8 mouse cellular contexts compared by ENCODE assay signal in the genomic region with DNA sequence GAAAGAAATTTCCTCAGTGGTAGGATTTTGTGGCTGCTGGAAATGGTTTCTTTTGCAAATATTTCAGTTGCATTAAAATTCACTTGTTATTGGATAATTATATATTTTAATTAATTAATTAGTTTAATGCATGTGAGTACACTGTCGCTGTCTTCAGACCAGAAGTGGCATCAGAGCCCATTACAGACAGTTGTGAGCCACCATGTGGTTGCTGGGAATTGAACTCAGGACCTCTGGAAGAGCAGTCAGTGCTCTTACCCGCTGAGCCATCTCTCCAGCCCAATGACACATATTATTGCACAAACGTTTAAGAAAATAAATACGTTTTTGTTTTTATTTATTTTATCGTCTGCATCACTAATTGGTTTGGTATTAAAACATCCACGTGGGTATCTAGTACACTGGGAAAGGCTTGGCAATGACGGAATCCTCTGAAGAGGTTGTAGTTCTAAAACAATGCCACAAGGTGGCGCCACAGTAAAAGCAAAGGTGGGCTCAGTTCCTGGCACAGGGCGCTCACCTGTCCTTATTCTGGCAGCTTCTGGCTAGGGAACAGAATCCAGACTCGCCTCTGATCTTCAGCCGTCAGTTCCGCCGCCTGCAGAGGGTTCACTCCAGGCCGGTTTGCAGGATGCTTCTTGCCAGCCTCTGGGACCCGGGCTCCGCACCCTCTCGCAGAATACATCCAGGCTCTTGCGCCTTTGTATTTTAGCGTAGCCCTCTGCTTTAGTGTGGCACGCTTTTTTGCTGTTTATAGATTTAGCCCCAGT. TPM values are rescaled to one million over a fixed set of nuclear protein-coding genes. Genes with fewer than 3 reads are reported as not detected.
A peak's percentile ranks its signal among the peaks of the same experiment; 100 is the strongest.
DNase-seq lines count a peak whose midpoint lies in the region; ATAC-seq and TF ChIP-seq lines count a peak whose summit lies in the region.

No protein-coding gene starts in this region.

- DNase-seq in MN1 (ENCODE audit: low spot score) = peak; percentile 77
- peak; percentile 90 to 94 for DNase-seq in cerebellum, adult 18-20 months
- peak; percentile 95 for DNase-seq in forebrain, postnatal 0 days
- DNase-seq in heart, postnatal 36 days = peak; percentile 77 to 81
- peak; percentile 78 to 89 for DNase-seq in layer of hippocampus, adult 18-20 months (ENCODE audit: low spot score in 2 of 2)
- peak; percentile 70 to 81 for DNase-seq in lung, adult 18-20 months
- peak; percentile 79 for DNase-seq in thymus, postnatal 0 days (ENCODE audit: low spot score)

- peak overlapping the region; percentile 90 for H3K4me2 ChIP-seq in forebrain, postnatal 0 days (ENCODE audit: low read depth)

- H3K9ac ChIP-seq in forebrain, postnatal 0 days = peak overlapping the region; percentile 70

- H3K4me1 ChIP-seq in forebrain, postnatal 0 days (ENCODE audit: insufficient read depth) = no peaks in the 10 kb centered on the region

- H3K36me3 ChIP-seq in forebrain, postnatal 0 days (ENCODE audit: insufficient read depth) = no peaks in the 10 kb centered on the region

- peak overlapping the region; percentile 46 for H3K4me3 ChIP-seq in forebrain, postnatal 0 days (ENCODE audit: low read depth, low read length)

- peak; percentile 93 for TF ChIP-seq CTCF in forebrain, postnatal 0 days (IDR thresholded peaks at IDR 0.05; ENCODE audit: low read depth)

- peak; percentile 87 for ATAC-seq in forebrain, postnatal 0 days
- peak; percentile 36; the same call in 1 of the 2 replicates for ATAC-seq in neutrophil, adult 5-6 weeks (ENCODE audit: extremely low read depth, insufficient number of reproducible peaks, low FRiP score, poor library complexity, severe bottlenecking)

- no peaks in the 10 kb centered on the region for H3K9me3 ChIP-seq in forebrain, postnatal 0 days (ENCODE audit: low read length)

- intact Hi-C loops in heart, postnatal 36 days (cut with DNase I) = loop anchor here (1.0 to 10.0 kb wide), 5 partner anchors 348 to 850 kb away; no protein-coding TSS in a partner anchor

- 2% methylated on average over 20 of the region's 20 CpGs for WGBS in forebrain, postnatal 0 days

- peak overlapping the region; percentile 88 for H3K27ac ChIP-seq in forebrain, postnatal 0 days (ENCODE audit: low read depth, low read length)

- no peaks in the 10 kb centered on the region for H3K27me3 ChIP-seq in forebrain, postnatal 0 days (ENCODE audit: insufficient read depth, low read length)

RNA-seq across cellular contexts. Expression of a gene that starts 23.0 kb away (rescaled TPM):
- 2.2 and 4.5 TPM in 2 replicates for total RNA-seq in forebrain, postnatal 0 days (2014; rRNA removed)
- 2.1 and 2.9 TPM in 2 replicates for polyA plus RNA-seq in forebrain, postnatal 0 days (2015; fragmentation: Nextera tagmentation; extraction: Ambion mirVana)
- total RNA-seq in heart, postnatal 36 days (2021) = under 1 TPM in 1 of 2 experiments, not detected in 1; 0.27 TPM
- total RNA-seq in layer of hippocampus, adult 18-20 months (2021) = 1 to 10 TPM; 3.6 to 3.7 TPM
- total RNA-seq in neutrophil, adult 5-6 weeks (2017) = 7.1 and 12.8 TPM in 2 replicates
- polyA plus RNA-seq in thymus, postnatal 0 days (2015; fragmentation: Nextera tagmentation; extraction: Ambion mirVana) = 118 and 123 TPM in 2 replicates

Comparison
In these comparisons a context has a peak if more than half of its experiments do, and no peak if none do; other contexts are left out.
1. Peak in every context shown above with its lines: DNase-seq, ATAC-seq, H3K4me3 ChIP-seq and H3K27ac ChIP-seq.